Mouse (Mus musculus) retina, adult 2 months (tissue): Measurements from ENCODE around the gene Sema5b.

Experiments
- DNase-seq: peaks from one replicate; pipeline ENCODE4 v3.0.0-alpha.2; 2012; ENCODE audit warnings: low read depth, low spot score

Sema5b gene

DNA sequence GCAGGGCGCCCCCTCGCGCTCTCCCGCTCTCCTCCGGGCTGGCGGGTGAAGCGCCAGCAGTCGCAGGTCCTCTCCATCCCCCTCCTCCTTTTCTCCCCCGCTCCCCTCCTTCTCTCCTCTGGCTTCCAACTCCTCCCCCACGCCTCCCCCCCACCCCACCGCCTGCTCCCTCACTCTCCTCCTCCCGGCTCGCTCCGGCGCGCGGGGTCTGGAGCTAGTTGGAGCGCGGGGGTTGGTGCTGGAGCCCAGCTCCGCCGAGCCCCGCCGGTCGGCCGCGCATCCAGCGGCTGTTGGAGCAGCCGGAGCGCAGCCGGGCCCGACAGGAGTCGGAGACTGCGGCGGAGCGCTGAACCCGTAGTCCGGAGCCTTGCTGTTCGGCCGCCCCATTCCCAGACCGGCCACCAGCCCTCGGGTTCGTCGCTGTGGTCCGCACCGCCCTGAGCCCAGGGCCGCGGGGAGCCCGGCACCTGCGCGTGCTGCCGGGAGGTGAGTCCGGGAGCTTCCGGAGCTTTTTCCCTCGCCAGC lies at the start of gene Sema5b:
Gene Sema5b (plus strand): TSS at position 29 of the 525 bp plus-strand sequence.
- no peak for DNase-seq

DNA sequence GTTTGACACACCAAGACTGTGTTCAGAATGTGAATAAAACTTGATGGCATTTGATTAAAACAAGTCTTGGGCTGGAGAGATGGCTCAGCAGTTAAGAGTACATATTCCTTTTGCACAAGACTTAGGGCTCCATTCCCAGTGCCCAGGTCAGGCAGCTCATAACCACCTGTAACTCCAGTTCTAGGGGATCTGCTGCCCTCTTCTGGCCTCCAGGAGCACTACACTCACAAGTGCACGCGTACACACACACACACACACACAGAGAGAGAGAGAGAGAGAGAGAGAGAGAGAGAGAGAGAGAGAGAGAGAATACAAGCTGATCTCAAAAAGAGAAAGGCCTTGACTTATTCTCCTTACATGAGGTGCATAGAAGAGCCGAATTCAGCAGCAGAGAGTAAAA lies 40.6 kb upstream of the Sema5b start:
- DNase-seq: no peak

DNA sequence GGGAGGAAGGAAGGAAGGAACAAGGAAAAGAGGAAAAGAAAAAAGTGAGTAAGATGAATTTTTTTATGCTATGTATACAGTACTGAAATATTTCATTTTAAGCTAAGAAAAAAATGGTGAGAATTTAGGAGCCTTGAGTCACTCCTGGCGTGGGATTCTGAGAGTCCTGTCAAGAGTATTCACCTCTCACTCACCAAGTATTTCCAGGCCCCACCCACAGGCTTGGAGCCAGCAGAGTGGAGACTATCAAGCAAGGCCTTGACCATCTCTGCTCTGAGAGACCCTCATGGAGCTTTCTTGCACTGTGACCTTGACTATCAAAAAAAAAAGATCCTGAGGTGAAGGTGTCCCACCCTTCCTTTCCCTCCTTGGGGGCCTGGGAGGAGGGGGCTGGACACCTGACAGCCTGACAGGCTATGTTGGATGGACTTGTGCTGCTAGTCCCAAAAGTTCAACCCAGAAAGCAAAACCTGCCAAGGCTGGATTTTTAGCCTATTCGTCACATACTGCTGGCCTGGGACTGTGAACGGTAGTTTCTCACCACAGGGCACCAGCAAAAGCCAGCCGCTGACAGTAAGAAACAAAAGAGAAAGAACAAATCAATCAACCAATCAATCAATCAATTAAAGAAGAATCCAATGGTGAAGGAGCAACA lies 39.7 kb upstream of the Sema5b start:
- DNase-seq: no peak

DNA sequence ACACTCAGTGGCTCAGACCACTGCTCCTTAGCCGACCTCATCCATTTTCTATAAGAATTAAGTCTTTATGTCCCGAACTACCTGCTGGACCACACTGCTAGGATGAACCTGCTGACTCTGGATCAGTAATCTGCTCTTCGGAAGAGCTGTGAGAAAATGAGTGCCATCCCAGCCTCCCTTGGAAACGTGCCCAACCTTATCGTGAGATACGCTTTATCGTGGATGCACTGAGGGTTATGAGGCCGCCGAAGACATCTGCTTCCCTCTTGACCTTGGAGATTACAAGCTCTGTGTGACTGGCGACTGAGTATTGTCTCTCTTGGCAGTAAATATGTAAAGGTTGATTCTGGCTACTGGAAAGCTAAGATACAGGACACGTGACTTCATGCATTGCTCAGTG lies 38.5 kb upstream of the Sema5b start:
- DNase-seq: no peak

DNA sequence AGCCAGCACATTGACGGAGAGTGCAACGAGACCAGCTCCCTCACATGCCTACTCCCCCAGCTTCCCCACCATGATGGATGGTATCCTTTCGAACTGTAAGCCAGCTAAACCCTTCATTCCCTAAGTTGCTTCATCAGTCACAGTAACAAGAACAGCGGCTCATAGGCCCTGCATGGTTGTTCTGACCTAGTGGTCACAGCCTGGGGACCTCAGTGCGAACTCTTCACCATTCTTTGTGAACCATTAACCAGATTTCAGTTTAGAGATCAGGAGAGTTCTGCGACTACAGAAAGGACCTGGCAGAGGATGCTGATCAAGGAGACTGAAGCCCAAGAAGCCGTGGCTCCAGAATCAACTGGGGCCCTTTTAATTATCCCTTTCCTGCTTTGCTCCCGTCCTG lies 36.7 kb upstream of the Sema5b start:
- DNase-seq: no peak

DNA sequence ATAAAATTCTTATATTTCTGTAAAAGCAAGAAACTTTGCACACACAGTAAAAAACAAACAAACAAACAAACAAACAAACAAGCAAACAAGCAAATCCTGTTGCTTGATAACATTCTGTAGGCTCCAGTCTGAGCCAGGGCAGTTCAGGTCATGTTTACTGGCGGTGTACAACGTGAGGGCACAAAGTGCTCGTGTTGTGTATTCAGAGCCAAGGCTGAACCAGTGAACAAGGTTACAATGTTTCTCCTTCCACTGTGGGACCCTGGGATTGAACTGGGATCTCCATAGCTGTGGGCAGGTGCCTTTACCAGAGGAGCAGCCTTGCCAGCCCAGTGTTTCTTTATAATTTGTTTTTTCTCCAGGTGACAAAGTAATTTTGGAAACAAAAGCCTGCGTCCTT lies 35.2 kb upstream of the Sema5b start:
- DNase-seq: no peak

DNA sequence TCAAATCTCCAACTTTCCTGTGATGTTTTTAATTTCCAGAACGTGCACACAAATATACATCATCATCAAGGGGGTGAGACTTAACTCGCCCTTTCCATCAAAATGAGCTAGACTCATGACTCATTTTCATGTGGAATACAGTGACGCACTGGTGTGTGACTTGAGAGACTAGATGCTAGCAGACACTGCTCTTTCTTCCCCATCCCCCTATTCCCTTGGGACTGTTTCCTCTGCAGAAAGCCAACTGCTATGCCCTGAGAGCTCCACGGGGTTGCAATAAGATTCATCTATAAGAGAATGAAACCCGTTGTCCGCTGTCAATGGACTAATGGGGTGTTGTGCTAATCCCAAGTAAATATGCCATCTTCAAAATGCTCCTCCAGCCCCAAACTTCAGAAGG lies 32.4 kb upstream of the Sema5b start:
- no peak for DNase-seq

DNA sequence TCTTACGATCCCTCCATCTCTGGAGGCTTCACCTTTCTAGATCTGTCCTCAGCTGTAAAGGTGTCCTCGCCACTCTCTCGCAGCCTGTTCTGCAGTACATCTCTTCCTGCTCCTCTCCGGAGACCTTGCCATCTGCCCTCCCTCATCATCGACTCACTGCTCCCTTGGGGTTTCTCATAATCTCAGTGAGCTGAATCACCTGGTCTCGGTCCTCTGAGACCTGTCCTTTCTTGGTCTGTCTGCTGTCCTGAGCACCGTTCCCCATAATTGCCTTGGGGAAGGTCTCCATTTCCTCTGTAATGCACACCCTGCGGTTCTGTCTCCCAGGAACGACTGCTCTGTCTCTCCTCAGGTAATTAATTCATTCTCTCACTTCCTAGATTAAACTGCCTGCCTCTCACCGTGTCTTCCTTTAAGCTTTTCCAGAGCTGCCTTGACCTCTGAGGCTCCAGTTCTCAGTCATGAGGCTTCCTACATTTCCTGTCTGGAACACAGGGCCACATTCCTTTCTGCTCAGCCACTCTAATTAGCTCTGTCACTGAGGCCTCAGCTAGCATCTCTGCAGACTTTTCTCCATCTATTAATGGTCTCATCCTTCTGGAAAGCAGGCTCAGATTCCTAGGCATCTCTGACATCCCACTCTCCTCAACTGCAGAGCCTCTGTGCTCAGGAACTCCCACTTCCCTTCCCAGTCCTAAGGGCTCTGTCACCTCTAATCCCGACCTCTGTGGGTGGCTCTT lies 31.4 kb upstream of the Sema5b start:
- DNase-seq: no peak

DNA sequence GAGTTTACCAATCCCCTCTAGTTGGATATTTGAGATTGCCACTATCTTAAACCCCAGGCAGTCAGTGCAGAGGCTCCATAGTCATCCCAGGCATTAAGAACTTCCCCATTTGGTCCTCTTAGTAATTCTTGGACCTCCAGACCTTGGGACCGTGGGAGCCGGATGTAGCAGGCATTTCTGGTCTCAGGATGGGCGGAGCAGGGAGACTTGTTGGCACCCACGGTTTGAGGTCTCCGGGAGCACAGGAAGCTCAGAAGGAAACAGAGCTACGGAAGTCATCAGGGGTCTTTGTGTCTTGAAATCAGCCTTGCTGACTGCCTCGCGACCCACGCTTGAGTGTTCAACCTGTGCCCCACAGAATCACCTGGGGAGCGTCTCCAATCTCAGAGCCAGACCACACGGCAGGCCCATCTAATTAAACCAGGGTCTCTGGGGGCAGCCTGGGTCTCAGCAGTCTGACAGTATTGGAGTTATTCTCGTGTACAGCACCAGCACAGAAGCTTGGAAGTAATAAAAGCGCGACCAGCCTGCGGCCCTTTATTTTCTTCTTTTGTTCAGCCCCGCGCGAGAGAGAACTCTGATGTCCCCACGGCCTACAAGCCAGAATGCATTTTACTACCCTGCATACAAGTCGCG lies 24.9 kb upstream of the Sema5b start:
- DNase-seq: no peak

DNA sequence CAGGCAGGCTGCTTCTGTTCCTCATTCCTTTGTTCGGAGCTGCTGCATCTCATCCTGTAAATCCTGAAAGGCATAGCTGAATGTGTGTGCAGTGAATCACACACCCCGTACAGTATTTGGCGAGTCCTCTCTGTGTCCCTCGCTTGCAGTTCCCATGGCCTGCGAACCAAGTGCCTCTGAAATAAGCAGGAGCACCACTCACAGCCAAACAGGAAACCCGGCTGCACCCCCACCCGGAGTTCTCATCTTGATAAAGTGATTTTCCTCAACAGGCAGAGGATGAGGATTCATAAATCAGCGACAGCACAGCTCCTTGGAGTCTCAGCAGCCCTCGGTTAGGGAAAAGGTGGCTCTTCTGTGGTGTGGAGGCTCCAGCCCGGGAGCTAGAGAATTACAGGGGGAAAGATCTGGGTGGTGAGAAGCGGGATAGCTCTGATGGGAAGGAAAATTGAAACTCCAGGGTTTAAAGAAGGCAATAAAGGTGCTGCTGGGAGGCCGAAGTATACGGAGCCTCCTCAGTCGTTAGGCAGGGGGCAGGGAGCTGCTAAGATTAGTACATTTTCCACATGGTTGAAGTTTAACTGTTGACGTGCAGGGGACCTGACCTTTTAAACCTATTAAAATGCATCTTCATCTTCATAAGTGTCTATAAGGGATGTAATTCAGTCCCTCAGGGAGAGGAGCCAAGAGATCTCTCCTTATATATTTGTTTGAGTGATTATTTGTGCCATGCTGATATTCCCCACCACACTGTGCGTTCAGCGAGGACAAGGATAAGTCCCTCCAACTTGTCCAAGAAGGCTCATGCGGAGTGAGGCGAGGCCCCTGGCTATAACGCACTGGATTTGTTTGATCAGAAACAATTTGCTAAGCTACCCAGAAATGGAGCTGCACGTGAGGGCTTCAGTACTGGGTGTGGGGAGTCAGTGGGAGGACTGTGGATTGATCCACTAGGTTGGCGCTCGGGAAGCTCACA lies 22.7 kb upstream of the Sema5b start:
- DNase-seq: no peak

DNA sequence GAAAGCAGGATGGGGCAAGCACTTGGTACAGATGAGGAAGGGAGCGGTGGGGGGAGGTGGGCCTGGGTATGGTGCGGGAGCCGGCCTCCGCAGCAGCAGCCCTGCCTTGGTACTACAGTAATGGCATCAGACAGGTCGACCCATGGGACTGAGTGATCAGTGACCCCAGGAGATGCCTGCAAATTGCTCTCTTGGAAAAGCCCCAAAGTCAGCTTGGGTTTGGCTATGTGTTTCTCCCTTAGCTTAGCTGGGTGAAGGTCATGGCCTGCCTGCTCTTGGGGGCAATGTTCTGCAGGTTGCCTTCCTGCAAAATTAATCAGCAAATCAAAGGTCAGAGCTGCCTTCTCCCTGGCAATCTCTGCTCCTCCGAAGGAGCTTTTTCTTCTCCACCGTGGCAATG lies 21.7 kb upstream of the Sema5b start:
- DNase-seq: no peak

DNA sequence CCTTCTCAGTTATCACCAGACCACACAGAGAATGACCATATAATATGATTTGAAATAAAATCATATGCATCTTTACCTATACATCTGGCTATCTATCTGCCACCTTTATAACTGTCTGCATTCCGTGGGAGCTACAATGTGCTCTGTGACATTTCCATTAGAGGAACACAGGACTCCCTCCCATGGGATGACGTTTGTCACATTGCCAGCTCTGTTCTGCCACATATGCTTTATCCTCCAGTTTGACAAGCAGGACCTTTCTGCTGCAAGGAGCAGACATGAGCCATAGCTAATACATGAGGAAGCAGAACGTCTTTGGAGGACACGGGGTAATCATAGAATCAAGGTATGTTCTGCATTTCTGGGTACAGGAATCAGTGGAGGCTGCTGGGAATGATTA lies 16.7 kb upstream of the Sema5b start:
- DNase-seq: no peak

DNA sequence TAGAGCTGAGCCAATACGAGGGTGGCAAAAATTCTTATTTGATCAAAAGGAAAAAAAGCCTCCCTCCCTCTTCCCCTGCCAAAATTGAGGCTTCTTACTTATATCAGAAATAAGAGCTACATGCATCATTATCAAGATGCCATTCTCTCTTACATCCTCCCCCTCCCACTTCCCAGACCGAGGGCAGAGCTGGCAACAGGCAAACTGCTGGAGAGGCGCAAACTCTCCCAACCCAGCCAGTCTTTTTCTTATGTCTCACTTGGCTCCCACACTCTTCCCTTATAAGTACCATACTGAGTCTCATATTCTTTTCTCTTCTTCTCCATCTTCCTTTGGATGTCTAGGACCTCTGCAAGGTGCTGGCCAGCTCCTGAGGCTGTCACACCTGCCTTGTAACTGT lies 6.3 kb upstream of the Sema5b start:
- DNase-seq: no peak

DNA sequence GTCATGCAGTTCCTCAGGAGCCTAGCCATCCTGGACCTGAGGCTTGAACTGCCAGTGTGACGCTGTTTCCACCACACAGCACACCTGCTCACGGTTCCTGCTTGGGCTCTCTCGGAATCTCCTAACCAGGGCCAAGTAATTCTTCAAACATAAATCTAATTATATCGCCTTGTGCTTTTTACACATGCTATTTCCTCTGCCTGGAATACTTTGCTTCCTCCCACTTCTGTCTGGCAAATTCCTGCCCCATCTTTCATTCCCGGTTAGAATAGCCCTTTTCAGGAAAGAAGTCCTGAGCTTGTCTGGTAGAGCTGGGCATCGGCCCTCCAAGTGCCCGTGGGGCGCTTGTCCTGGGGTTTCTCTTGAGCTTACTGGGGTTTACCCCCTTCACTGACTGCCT lies 3.3 kb upstream of the Sema5b start:
- no peak for DNase-seq

DNA sequence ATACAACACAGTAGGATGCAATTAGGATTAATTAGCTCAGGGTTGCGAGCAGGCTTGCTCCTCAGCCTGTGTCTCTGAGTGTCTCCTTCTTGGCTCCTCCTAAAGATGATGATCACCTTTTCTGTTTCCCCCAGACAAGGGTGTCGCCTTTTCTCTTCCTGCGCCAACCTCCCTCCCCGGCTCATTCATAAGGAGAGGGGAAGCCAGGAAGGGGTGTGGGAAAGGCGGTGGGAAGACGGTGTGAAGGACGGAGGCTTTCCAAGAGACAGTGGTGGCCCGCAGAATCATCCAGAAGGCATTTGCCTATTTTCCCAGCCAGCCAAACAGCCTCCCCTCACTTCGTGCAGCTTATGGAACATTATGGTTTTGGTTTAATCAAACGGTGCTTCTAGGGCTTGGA lies 1.9 kb upstream of the Sema5b start:
- no peak for DNase-seq

DNA sequence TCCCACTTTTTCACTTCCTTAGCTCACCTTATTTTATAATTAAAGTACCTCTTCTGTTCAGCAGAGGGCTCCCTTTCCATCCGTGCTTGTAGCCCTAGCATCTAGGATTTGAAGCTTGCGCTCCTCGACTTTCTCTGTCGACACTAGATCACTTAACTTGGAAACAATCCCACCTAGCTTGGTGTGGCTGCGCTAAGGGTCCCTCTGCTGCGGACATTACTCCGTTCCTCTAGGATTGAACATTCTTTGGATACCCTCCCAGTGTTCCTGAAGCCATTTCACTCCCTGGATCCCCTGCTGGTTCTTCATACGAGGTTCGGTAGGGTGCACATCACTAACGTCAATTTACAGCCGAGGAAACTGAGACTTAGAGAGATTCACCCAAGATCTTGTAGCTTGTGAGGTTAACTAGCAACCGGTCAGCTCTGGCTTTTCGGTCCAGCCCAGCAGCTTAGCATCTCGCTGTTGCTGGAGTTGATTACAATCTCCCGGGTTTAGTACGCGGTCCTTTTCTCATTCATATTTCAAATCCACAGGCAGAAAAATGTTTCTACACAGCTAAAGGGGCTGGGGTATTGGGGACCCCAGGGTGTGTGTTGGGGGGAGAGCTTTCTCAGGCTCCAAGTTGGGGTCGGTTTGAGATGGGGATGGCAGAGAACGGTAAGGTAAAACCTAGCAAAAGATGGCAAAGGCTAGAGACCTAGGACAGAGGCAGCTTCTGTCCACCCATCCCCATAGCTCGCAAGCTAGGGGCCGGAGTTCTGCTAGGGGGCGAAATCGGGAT lies 420 bp upstream of the Sema5b start:
- DNase-seq: no peak

DNA sequence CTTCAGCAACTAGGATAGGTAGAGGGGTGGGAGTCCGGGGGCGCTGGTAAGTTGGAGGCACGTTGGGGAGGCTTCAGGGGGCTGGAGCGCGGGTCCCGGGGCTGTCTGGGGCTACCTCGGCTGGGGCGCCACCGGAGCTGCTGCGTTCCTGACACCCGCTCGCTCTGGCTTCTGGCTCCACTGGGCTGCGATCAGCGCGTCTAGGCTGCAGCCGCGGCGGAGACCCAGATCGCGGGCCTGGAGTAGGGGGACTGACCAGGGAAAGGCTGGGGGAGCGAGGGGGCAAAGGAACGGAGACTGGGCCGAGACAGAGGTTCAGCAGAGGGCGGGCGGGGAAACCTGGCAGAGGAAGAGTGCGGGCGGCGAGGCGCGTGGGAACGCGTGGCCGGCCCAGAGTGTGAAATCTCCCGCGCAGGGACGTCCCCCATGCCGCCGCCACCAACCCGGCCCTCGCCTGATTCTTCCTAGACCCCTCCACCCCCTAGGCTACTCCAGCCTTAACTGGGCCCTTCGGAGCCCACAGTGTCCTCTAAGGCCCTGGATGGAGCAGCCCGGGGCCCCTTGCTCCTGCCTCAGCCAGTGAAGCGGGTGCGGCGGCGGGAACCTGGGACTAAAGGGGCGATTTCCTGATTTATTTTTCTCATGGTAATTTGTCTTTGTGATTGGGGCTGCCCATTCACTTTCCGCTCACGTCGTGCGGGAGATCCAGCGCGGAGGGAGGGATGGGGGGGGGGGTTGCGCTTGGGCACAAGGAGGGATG lies 896 bp downstream of the Sema5b start:
- no peak for DNase-seq

DNA sequence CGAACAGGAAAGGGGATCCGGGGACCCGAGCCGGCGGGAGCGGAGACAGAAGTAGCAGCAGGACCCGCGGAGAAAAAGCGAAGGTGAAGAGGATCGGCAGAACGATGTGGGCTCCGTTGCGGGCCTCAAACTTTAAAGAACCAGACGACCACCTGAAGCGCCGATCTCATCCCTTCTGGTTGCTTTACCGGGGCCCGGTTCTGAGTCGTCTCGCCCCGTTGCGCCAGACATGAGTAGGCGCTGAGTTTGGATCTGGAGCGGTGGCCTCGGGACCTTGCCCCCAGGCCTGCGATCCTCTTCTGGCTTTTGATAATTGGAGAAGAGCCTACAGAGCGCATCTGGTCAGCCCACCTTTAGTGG lies 1.5 kb downstream of the Sema5b start:
- no peak for DNase-seq

DNA sequence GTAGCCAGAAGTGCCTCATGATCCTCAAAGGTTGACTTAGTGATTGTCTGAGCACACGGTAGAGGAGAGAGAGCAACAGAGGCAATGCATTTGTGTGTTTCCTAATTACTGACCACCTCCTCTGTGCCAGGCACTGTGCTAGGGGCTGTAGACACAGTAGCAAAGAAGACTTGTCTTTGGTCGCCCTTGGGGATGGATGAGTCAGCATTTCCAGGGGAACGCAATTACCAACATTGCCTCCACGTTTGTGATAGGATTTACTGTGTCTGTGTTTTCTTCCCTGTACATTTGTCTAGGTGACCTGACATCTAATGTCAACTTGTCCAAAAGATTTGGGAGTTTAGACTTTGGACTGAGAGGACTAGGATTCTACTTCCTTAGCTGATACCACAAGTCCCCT lies 4.8 kb downstream of the Sema5b start:
- DNase-seq: no peak

DNA sequence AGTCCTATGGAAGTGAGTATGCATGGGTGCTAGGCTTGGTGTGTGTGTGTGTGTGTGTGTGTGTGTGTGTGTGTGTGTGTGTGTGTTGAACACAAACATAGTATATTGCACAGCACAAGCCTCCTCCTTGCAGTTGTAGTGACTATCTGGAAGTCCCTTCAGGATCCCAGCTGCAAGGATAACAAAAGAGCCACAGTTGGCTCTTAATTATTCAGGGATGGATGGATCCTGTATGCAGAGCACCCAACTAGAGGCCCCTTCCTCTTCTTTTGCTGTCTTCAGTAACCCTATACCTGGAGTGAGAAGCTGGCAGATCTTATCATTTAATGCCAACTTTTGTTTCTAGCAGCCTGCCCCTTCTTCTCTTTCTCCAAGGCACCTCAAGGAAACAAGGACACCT lies 7.0 kb downstream of the Sema5b start:
- no peak for DNase-seq
